Mouse (Mus musculus) limb, embryonic 15.5 days (tissue): Measurements from ENCODE around the gene Aebp1. TPM values are rescaled to one million over a fixed set of nuclear protein-coding genes. Genes with fewer than 3 reads are reported as not detected.

Experiments used
- ATAC-seq: fragments of 200-750 bp; cut with Nextera tagmentation; 2 replicates; pipeline ENCODE4 v1.8.0; 2017; ENCODE audit warnings: low read depth, moderate TSS enrichment; ENCODE audit not compliant: insufficient number of reproducible peaks, low FRiP score, low TSS enrichment
- H3K27ac ChIP-seq: fragments of 300-500 bp; sonication (generic); 2 replicates; pipeline ENCODE4 v1.5.1; 2015; ENCODE audit warnings: moderate library complexity, mild to moderate bottlenecking, inconsistent platforms
- H3K27me3 ChIP-seq: fragments of 300-500 bp; sonication (generic); 2 replicates; pipeline ENCODE4 v1.6.1; 2015; ENCODE audit warnings: inconsistent platforms
- H3K36me3 ChIP-seq: fragments of 300-500 bp; sonication (generic); 2 replicates; pipeline ENCODE4 v1.6.1; 2015; ENCODE audit warnings: inconsistent platforms
- H3K4me1 ChIP-seq: fragments of 300-500 bp; sonication (generic); 2 replicates; pipeline ENCODE4 v1.6.1; 2015; ENCODE audit warnings: inconsistent platforms
- H3K4me2 ChIP-seq: fragments of 300-500 bp; sonication (generic); 2 replicates; pipeline ENCODE4 v1.6.1; 2015; ENCODE audit warnings: mild to moderate bottlenecking, inconsistent platforms
- H3K4me3 ChIP-seq: fragments of 300-500 bp; sonication (generic); 2 replicates; pipeline ENCODE4 v1.5.1; 2015; ENCODE audit warnings: mild to moderate bottlenecking, inconsistent platforms
- H3K9ac ChIP-seq: fragments of 300-500 bp; sonication (generic); 2 replicates; pipeline ENCODE4 v1.6.1; 2015; ENCODE audit warnings: inconsistent platforms
- H3K9me3 ChIP-seq: fragments of 300-500 bp; sonication (generic); 2 replicates; pipeline ENCODE4 v1.6.1; 2016; ENCODE audit warnings: inconsistent platforms
- WGBS: fragments of 180-500 bp; shearing (Covaris S2); methylation state at CpG from one replicate; pipeline ENCODE4 v1.1.7; 2015; 5-methylcytosine and 5-hydroxymethylcytosine counted together
- polyA plus RNA-seq: library from polyadenylated mRNA; unstranded; fragments of >200 nt; fragmentation: Nextera tagmentation; extraction: Ambion mirVana; gene quantifications from 2 replicates; pipeline ENCODE4 v1.2.1, GENCODE M21; 2015

The Aebp1 gene
- polyA plus RNA-seq, 1 experiment from 2014 or later = 78.4 TPM

GRCm38 (mm10) chr11:5913936-5914335 is 52.2 kb downstream of the Aebp1 start:
- 75% methylated on average over 4 of the region's 4 CpGs for WGBS

GRCm38 (mm10) chr11:5914940-5915339 is 53.2 kb downstream of the Aebp1 start:
- no peak for ATAC-seq
- WGBS = 66% methylated on average over 5 of the region's 5 CpGs
- no peak overlapping the region for H3K4me2 ChIP-seq
- H3K27me3 ChIP-seq = no peaks in the 10 kb centered on the region
- no peak overlapping the region for H3K9ac ChIP-seq
- H3K4me1 ChIP-seq = peaks cover 11% of the 10 kb centered on the region; the same call in 1 of the 2 replicates
- H3K27ac ChIP-seq = no peak overlapping the region
- no peak overlapping the region for H3K4me3 ChIP-seq
- H3K36me3 ChIP-seq = no peaks in the 10 kb centered on the region
- no peaks in the 10 kb centered on the region for H3K9me3 ChIP-seq

More at GRCm38 (mm10) chr11:5913936-5914335, 52.2 kb downstream of the Aebp1 start:
- no peak overlapping the region for H3K9ac ChIP-seq
- H3K27me3 ChIP-seq = no peaks in the 10 kb centered on the region
- H3K4me1 ChIP-seq = peaks cover 11% of the 10 kb centered on the region; the same call in 1 of the 2 replicates
- ATAC-seq = no peak
- no peak overlapping the region for H3K4me2 ChIP-seq
- H3K36me3 ChIP-seq = no peaks in the 10 kb centered on the region
- H3K4me3 ChIP-seq = no peak overlapping the region
- H3K27ac ChIP-seq = no peak overlapping the region
- no peaks in the 10 kb centered on the region for H3K9me3 ChIP-seq

- no peak overlapping the region for H3K9ac ChIP-seq
- 69% methylated on average over 5 of the region's 5 CpGs for WGBS
- ATAC-seq = no peak
- H3K4me2 ChIP-seq = no peak overlapping the region
- no peak overlapping the region for H3K4me3 ChIP-seq
- H3K4me1 ChIP-seq = peaks cover 13% of the 10 kb centered on the region
- H3K9me3 ChIP-seq = no peaks in the 10 kb centered on the region
- H3K36me3 ChIP-seq = no peaks in the 10 kb centered on the region
- no peak overlapping the region for H3K27ac ChIP-seq
- no peaks in the 10 kb centered on the region for H3K27me3 ChIP-seq
Measured at GRCm38 (mm10) chr11:5915429-5916177, 53.9 kb downstream of the Aebp1 start.

GRCm38 (mm10) chr11:5916178-5916548 is 54.4 kb downstream of the Aebp1 start:
- Histone ChIP-seq H3K27me3 (no peaks in the 10 kb centered on the region), H3K9me3 (no peaks in the 10 kb centered on the region), H3K9ac (no peak overlapping the region), H3K36me3 (no peaks in the 10 kb centered on the region), H3K27ac (no peak overlapping the region), H3K4me2 (no peak overlapping the region), H3K4me1 (peaks cover 13% of the 10 kb centered on the region), H3K4me3 (no peak overlapping the region)
- no peak for ATAC-seq
- WGBS = 70% methylated on average over 8 of the region's 8 CpGs

GRCm38 (mm10) chr11:5918111-5918510 is 56.4 kb downstream of the Aebp1 start:
- WGBS = 51% methylated on average over 2 of the region's 2 CpGs
- ATAC-seq = no peak
- Histone ChIP-seq H3K9ac (no peak overlapping the region), H3K4me1 (peaks cover 5% of the 10 kb centered on the region), H3K36me3 (no peaks in the 10 kb centered on the region), H3K27me3 (no peaks in the 10 kb centered on the region), H3K9me3 (no peaks in the 10 kb centered on the region), H3K27ac (no peak overlapping the region), H3K4me3 (no peak overlapping the region), H3K4me2 (no peak overlapping the region)

GRCm38 (mm10) chr11:5919606-5920005 is 57.9 kb downstream of the Aebp1 start:
- no peaks in the 10 kb centered on the region for H3K9me3 ChIP-seq
- WGBS = 92% methylated on average over 4 of the region's 4 CpGs
- no peak for ATAC-seq
- H3K36me3 ChIP-seq = no peaks in the 10 kb centered on the region
- no peak overlapping the region for H3K9ac ChIP-seq
- H3K4me3 ChIP-seq = no peak overlapping the region
- H3K27me3 ChIP-seq = no peaks in the 10 kb centered on the region
- H3K27ac ChIP-seq = no peak overlapping the region
- H3K4me2 ChIP-seq = no peak overlapping the region
- peaks cover 2% of the 10 kb centered on the region; the same call in 1 of the 2 replicates for H3K4me1 ChIP-seq

- Histone ChIP-seq H3K27ac (no peak overlapping the region), H3K9ac (no peak overlapping the region), H3K9me3 (no peaks in the 10 kb centered on the region), H3K4me3 (no peak overlapping the region), H3K4me2 (no peak overlapping the region), H3K36me3 (no peaks in the 10 kb centered on the region), H3K4me1 (peaks cover 2% of the 10 kb centered on the region; the same call in 1 of the 2 replicates), H3K27me3 (no peaks in the 10 kb centered on the region)
- WGBS = 30% methylated on average over 16 of the region's 17 CpGs
- ATAC-seq = no peak
Measured at GRCm38 (mm10) chr11:5920323-5920960, 58.7 kb downstream of the Aebp1 start.

Other genes with a start within 250 kb of the Aebp1 start
- 164 and 170 TPM in 2 replicates for gene Mrps24, start 146.3 kb upstream of the Aebp1 start, polyA plus RNA-seq
- gene Urgcp, start 99.6 kb upstream of the Aebp1 start, polyA plus RNA-seq = 28.5 and 29.1 TPM in 2 replicates
- 143 and 152 TPM in 2 replicates for gene Dbnl, start 73.5 kb upstream of the Aebp1 start, polyA plus RNA-seq
- 68.7 and 217 TPM in 2 replicates for gene Pgam2, start 58.2 kb upstream of the Aebp1 start, polyA plus RNA-seq
- 10.4 and 11.6 TPM in 2 replicates for gene Polm, start 23.9 kb upstream of the Aebp1 start, polyA plus RNA-seq
- 116 and 118 TPM in 2 replicates for gene Pold2, start 16.3 kb downstream of the Aebp1 start, polyA plus RNA-seq
- 3.7 and 6.2 TPM in 2 replicates for gene Myl7, start 36.8 kb downstream of the Aebp1 start, polyA plus RNA-seq
- 1.1 and 1.3 TPM in 2 replicates for gene Gck, start 88.1 kb downstream of the Aebp1 start, polyA plus RNA-seq
- 67.4 and 77.4 TPM in 2 replicates for gene Ykt6, start 93.7 kb downstream of the Aebp1 start, polyA plus RNA-seq
- 2.6 and 4.4 TPM in 2 replicates for gene Camk2b, start 204.4 kb downstream of the Aebp1 start, polyA plus RNA-seq